Mouse (Mus musculus) ovary, postnatal 10 days (tissue): ENCODE data around the gene Rnf180.
"Not testable (repeated sequence)": the region's sequence is repeated elsewhere in the genome, so short reads cannot be mapped to it uniquely, and the experiment has no call there.

Experiments
- DNase-seq: peaks from one replicate; pipeline ENCODE4 v3.0.0; 2022; ENCODE audit warnings: low spot score

Gene Rnf180

GRCm38 (mm10) chr13:105294715-105295114 lies at the start of gene Rnf180:
Gene Rnf180 (minus strand): TSS chr13:105294815.
- DNase-seq: no peak

- DNase-seq: no peak
These were observed 36.8 kb upstream of the Rnf180 start for GRCm38 (mm10) chr13:105331199-105331968.

GRCm38 (mm10) chr13:105326946-105327345 lies 32.3 kb upstream of the Rnf180 start:
- DNase-seq: no peak

DNA sequence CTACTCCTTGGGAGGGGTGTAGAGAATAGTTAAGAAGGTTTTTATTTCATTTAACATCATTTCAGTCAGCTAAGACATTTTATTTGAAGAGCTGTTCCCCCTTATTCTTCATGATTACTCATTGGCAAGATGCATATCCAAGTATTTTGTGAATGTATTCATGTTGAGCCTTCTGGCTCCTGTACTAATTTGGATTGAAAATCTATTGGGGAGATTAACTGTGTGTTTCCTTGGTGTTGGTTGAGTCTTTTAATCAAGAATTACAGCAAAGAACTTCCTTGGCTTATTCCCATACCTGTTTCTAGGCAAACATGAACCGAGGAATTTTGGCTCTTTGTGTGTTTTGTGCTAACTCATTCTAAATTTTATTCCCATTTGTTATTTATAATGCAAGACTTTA lies 22.3 kb upstream of the Rnf180 start:
- no peak for DNase-seq

GRCm38 (mm10) chr13:105316009-105316408 lies 21.4 kb upstream of the Rnf180 start:
- DNase-seq: no peak

DNA sequence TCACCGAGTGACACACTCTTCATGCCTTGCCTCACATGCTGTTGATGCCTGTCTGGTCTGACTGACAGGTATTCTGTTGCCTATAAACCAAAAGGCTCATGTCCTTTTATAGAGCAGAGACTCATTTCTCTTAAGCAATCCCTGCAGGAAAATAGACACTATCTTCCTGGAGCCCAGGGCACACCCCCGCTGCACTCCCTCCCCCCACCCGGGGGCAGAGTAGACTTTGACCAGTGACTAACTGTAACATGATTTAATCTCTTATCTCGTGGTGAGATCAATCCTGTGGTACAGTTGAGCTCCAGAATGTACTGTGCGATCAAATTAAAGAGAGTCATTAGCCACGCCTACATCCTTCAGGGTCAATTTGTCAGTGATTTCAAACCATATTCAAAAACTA lies 18.1 kb upstream of the Rnf180 start:
- DNase-seq: no peak

- not testable (repeated sequence) for DNase-seq
These were observed 15.9 kb upstream of the Rnf180 start for GRCm38 (mm10) chr13:105310562-105310961.

DNA sequence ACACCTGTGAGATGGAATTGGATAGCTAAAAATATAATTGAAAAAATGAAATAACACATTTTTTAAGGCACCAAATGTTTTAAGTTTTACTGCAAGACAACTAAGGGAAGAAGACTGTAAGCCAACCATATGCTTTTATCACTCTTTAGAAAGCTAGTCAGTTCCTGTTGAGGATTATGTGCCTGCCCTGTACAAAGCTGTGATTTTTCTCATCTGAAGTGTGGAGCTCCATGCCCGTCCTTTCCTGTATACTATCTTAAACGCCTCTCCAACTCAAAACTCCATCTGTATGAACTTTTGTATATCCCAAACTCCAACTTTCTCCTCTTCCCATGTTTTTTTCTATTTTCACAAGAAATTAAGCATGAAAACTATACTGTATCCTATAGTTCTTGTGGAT lies 10.9 kb upstream of the Rnf180 start:
- DNase-seq: no peak

- no peak for DNase-seq
These were observed 9.4 kb upstream of the Rnf180 start for GRCm38 (mm10) chr13:105304054-105304453.

DNA sequence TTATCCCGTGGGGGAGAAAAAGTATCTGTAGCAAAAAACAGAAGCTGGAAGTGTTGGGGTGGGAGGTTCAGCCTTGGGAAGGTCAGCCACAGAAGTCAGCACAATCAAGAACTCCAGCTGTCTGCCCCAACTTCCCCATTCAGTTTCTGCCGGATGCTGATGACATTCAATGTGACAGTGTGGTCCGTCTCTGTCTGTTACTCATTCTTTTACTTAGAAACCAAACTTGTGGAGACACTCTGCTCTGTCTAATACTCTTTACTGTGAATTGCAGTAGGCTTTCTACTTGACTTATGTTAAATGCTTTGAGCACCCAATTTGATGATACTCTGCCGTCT lies 5.4 kb upstream of the Rnf180 start:
- no peak for DNase-seq

DNA sequence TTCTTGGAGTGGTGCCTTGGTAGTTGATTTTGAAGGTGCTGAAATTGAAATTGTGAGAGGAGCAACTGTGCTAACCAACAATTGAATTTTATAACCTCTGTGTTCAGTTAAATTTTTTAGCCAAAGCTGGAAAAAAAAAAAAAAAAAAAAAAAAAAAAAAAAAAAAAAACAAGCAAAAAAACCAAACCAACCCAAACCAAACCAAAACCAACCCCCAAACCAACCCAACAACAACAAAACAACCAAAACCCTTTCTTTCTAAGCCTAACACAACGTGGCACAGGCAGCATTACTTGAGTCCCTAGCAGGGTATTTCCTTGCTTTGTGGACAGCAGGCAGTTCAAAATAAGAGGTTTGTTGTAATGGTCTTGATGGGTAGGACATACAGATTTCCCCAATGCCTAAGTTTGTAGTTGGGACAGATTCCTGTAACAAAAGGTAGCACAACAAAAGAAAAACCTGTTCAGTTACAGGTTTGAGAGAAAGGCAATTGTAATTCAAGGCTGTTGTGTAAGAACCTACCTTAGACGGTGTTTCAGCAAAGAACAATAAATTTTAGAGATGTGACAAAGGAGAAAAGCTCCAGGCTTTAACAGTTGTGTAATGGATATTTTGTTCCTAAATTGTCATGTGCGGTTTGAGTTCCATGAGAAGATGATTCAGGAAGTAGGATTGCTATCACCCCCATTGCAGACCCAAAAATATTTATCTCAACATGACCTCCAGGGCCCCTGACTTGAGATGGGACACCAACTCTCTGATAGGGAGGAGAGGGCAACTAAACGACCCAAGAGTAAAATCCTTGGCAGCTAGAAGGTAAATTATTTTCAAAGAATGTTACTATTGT lies 4.8 kb upstream of the Rnf180 start:
- no peak for DNase-seq

DNA sequence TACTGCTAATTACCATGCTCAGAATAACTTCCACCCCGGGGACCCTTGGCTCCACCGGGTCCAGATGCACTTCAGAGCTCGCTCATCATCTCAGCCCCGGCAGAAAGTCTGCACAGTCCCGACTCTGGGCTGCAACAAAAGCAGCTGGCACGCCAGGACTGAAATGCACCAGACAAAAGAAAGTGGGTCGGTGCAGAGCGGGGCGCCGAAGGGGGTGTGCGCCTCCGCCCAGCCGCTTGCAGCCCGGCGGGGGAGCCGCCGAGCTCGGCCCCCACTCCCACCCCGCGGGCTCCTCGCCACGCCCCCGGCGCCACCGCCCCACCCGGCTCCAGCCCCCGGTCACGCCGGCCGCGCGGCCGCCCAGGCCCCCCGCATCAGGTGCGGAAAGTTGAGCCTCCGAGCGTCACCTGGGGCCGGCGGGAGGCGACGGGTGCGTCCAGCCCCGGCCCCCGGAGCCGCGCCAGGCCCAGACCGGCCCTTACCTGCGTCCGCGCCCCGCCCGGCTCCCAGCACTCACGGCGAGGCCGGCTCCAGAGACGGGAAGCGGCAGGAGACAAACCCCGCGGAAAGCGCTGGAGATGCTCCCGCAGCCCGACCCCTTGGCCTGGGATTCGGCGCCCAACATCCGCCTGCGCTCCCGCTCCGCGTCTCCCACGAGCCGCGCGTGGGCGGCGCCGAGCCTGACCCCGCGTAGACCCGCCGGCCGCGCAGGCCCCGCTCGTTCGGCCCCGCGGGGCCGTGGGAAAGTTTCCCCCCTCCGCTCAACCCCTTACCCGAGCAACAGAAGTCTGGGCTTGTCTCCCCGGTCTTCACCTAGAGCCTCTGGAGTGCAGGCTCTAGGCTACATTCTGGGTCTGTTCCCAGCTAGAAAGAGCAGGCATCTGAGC lies 591 bp downstream of the Rnf180 start:
- peak; percentile 22 for DNase-seq

- no peak for DNase-seq
These were observed 2.8 kb downstream of the Rnf180 start for GRCm38 (mm10) chr13:105291816-105292215.

DNA sequence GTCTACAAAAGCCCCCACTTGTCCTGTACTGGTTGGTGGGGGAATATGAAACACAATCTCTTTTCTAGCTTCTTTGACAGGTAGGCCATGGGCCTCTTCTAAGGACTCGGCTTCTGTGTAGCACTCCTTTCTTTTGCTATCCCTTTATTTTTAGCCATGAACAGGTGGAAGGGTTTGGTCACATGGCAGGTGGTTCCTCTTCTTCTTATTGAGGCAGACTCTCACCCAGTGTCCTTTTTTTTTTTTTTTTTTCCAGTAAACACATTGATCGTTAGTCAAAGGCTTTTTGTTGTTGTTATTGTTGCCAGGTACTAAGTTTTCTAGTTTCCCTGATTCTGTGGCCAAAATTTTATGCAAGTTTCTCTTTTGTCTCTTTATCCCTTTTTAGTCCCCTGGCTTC lies 4.0 kb downstream of the Rnf180 start:
- no peak for DNase-seq

DNA sequence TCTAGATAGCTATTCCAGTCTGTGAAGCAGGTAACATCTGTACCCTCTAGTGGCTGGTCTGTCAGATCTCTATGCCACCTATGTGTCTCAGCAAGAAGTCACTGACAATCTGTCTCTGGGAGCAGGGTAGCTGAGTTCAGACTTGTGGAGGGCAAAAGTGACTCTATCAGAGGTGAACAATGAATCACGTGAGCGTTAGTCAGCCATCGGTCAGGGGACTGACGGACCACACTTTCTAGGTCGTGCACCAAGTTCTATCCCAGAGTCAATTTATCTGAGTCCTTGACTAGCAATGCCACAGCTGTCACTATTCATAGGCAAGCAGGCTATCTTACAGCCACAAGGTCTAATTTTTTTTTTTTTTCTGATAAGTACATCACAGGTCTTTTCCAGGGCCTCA lies 4.6 kb downstream of the Rnf180 start:
- DNase-seq: no peak

DNA sequence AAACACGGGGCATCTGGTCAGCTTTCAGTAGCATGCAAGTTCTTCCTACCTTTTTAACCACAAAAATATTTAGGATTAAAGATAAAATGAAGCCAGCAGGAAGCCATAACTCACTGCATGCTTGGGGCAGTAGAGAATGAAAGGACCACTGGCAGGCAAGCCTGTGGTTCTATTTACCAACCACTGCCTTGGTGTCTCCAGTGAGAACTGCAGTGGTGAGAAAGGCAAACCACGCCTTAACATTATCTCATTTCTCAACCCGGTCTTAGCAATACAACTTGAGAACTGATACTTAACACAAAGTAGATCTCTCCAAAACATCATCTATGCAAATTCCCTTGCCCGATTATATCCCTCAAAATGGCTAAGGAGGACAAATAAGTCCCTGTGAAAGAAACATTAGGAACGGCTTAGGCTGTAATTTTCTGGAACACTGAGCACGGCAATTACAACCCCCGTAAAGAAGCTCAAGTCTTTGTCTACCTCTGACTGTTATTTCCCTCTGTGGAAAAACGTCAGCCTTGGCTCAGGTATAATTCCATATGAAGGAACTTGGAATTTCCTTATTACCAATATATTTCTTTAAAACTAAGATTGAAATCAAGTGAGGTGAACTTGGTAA lies 15.1 kb downstream of the Rnf180 start:
- no peak for DNase-seq

DNA sequence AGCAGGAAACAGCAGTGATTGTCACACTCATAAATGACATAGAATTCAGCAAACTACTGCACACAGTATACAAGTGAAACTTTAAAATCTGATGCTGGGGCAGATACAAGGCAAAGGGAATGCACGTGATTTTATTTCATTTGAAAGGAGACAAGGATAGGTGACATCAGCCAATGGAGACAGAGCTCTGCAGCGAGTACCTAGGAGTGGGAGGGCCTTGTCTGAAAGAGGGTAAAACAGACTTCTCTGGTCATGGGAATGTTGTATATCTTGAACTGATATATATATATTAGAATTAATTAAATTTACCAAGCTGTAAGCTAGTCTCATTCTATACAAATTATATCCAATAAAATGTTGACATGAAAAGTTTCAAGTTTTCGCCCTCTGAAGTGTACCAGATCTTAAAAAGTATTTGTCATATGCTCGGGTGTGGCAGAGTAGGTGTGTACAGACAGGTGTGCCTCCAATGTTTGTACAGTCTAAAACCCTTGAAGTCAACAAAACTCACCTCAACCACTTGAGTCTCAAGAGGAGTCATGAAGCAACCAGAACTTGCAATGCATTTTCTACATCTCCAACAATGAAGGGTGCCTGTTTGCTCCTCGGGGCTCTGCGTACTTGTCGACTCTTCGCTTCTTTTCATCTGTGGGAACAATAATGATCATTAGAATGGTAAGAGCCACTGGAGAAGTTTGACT lies 24.1 kb downstream of the Rnf180 start:
- DNase-seq: no peak

GRCm38 (mm10) chr13:105267464-105267863 lies 27.2 kb downstream of the Rnf180 start:
- DNase-seq: no peak

- DNase-seq: no peak
These were observed 27.9 kb downstream of the Rnf180 start for GRCm38 (mm10) chr13:105266746-105267145.

DNA sequence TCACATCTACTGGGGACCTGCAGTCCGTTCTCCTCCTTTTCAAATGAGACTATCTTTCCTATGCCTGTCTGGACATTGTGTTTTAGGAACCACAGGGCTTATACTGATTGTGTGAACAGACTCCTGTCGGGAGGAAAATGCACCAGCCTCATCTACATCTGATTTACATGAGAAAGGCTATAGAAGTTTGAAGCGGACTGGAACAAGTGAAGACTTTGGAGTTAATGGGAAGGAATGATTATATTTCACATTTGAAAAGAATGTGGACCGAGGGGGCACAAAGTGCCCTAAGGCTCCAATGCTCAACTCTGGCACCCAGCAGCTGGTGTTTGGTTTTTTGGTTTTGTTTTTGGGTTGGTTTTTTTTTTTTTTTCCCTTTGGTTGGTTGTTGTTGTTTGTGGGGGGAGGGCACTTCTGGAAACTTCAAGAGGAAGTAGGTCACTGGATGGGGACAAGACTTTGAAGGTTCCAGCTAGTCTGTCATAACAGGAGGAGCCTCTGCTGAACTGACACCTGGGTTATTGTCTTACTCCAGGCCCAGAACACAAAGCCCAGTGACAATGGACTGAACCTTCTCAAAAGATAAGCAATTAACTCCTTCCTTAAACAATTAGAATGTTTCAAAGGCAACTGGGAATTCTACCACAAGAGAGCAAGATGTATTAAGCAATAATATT lies 37.7 kb downstream of the Rnf180 start:
- DNase-seq: no peak

DNA sequence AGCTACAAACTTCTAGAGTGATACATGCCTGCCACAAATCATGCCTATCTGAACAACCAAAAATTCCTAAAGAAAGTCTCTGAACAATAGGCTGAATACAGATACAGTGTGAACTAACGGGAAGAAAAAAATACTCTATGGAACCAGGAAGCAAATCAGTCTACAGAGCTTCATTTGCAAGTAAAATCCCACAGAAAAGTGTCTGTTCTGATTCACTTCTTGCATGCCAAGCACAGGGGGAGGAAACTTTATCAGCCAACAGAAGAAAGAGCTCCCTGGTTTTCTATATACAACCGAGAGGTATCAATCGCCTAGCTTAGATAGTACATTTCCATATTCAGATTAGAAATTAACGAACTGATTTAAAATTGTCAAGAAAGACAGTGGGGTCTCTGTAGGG lies 43.8 kb downstream of the Rnf180 start:
- no peak for DNase-seq
